Mouse (Mus musculus) lung, postnatal 14 days (tissue): ENCODE measurements at regions not wholly inside any gene's neighbourhood (a gene's known extent, or its start where the extent isn't known, plus 50 kb on each side); places are given as distances from the start of the nearest gene placed in this dataset.

ENCODE experiments used
- DNase-seq: peaks from one replicate; pipeline ENCODE4 v3.0.0; 2021

DNA sequence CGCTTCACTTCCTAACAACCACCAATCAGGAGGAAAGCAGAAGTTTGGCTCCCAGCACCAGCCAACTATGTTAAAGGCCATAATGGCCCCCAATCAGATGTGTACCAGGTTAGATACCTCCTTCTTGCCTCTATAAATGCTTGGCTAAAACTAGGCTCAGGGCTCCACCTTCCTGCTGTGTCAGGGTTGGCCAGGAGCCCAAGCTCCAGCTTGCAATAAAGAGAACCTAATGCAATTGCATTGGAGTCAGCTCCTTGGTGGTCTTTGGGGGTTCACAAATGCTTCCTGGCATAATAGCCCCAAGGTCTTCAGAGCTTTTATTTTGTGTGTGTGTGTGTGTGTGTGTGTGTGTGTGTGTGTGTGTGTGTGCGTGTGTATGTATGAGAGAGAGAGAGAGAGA lies 76.9 kb upstream of the Nphp3 start:
- DNase-seq: no peak

DNA sequence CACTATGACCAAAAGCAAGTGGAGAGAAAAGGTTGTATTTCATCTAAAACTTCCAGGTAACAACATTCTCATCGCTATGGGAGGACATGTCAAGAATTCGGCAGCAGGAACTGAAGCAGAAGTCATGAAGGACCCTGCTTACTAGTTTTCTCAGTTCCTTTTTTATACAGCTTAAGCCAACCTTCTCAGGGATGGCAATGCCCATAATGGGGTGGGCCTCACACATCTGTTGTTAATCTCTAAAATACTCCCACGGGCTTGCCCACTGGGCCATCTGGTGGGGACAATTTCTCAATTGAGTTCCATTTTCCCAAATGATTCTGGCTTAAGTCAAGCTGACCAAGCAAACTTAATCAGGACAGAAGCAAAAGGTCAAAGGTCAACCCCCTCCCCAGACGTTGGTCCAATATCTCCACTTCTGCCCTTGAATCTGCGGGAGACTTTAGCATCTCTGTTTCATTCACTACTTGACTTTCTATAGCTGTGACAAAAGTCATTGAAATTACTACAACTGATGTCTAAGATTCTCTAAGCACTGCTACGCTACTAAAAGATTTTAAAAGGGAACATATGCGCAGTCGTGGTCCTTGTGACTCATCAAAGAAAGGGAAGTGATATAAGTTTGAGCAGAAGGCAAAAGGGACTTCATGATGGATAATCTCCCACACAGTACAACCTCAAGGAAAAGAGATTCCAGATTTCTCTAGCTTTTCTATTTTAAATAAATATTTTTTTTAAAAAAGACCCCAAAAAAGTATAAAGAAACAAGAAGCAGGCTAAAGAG lies 73.4 kb upstream of the Nphp3 start:
- DNase-seq: no peak

DNA sequence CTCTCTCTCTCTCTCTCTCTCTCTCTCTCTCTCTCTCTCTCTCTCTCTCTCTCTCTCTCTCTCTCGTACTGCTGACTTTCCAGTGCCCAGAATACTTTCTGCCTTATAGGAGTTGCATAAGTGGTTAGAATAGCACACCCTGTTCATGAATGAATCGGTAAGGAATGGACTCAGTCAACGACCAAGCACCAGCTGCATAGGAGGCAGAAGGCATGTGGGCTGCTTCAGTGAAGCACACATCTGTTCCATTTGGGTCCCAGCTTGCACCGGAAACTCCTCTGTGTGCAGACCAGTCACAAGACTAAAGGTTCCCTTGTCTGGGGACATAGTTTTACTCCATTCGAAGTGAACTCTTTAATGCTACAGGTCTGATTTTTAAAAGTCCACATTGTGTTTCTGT lies 64.3 kb upstream of the Nphp3 start:
- DNase-seq: no peak

DNA sequence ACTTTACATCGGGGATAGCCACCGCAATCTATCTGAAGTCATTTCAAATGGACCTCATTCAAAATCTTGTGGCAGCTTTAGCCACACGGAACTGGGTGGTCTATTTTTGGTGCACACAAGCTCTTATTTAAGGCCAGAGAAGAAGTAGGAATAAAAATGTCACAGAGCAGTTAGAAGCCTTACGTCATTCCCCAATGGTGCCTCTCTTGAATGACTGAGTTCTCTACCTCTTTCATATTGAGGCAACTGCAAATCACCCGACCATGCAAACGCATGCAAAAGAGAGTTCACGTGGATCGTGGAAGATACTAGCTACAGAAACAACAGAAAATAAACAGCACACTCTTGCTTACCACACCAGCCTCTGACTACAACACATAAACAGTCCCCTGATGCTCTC lies 62.3 kb upstream of the Nphp3 start:
- DNase-seq: no peak

DNA sequence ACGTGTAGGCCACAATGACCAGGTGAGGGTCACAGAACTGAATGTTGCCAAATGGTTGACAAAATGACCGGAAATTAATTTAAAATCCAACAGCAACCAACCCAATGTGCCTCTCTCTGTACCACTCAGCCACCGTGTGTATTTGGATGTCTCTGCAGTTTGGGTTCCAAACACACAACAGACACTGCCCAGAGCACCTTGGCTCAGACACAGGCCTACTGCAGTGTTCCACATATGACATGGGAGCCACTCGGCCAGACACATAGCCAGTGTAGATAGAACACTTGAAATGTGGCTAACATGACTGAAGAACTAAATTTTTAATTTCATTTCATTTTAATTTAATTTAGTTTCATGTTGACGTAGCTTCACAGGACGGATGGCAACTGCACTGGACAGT lies 61.8 kb upstream of the Nphp3 start:
- DNase-seq: no peak

DNA sequence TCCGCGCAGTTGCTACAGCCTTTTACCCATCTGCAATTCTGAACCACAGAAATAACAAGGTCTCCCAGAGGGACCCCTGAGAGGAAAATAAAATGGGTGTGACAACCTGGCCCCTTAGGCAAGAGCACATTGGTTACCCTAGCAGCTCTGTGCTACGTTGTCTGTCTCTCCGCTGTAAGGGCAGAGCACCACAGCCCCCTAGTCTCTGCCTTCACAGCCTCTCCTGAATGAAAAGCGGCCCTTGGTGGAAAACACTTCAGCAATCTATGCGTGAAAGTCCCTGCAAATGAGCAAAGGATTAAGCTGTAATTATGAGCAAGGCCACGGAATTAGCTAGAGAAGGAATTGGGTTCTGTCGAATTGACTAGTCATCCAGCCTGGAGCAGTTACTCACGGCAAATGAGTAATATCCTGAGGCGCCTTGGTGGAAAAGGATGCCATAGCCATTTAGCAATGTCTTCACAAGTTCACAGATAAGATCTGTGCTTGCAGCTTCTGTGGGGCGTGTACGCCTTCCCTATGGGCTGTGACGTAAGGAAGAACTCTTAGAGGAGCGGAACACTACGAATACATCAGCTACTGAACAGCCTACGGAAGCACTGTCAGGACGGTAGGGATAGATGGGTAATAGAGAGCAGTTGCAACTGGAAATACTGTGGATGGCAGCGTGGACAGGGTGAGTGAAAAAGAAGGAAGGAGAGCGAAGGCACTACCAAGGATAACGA lies 61.0 kb upstream of the Nphp3 start:
- DNase-seq: no peak

DNA sequence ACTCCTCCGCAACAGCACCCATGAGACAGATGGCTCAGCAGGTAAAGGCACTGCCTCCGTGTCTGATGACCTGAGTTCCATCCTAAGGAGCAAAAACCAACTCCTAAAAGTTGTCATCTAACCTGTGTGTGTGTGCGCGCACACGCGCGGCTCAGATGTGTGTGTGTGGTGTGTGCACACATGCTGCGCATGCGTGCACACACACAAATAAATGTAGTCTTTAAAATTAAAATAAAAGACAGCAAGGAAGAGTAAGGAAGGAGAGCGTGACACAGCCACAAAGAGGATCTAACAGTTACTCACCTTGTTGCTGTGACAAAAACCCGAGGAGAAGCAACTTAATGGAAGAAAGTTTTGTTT lies 60.5 kb upstream of the Nphp3 start:
- DNase-seq: no peak

DNA sequence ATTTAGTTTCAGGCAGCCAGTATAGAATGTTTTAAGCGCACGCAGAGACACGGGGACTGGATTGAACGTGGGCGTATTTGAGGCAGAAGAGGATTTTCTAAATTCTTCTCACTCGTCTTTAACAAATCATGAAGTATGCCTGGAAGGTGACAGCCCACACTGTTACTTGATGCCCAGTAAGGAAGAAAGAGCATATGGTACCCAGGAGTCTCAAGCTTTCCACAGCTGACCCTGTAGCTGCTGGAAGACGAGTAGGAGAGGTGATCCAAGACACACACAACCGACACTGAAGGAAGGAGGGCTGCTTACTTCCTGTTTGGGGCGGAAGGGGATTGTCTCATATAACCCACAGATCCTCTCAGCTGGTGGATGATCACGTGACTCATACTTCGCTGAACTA lies 56.9 kb upstream of the Nphp3 start:
- DNase-seq: no peak

DNA sequence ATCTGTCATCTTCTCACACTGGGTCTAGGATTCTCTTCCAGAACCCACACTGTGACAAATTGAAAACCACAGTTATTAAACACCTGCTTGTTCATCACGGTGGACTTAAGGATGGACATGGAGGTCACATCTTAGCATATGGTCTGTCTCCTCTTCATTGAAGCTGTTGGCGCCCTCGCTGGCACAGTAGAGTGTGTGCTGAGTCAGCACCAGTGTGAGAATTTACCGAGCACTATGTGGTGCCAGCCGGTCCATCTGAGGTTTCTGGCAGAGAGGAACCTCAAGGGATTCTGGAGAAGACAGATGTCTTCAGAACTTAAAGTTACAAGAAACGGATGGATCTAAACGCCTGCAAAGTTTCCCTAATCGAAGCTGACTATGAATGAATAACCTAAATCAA lies 50.5 kb upstream of the Nphp3 start:
- DNase-seq: no peak
